Mouse (Mus musculus) thymus, adult 2 months (tissue): ENCODE data around the gene Exd2. TPM values are rescaled to one million over a fixed set of nuclear protein-coding genes. Genes with fewer than 3 reads are reported as not detected.
"Not testable (repeated sequence)": the region's sequence is repeated elsewhere in the genome, so short reads cannot be mapped to it uniquely, and the experiment has no call there.

Source experiments
- DNase-seq: peaks from one replicate; pipeline ENCODE4 v3.0.0; 2021
- H3K27ac ChIP-seq: fragments of 200-500 bp; 2 replicates; pipeline ENCODE4 v1.5.1; 2012; ENCODE audit warnings: low read length, control low read depth; ENCODE audit not compliant: control insufficient read depth, insufficient read depth
- H3K27me3 ChIP-seq: fragments of 200-500 bp; 2 replicates; pipeline ENCODE4 v1.6.1; 2012; ENCODE audit warnings: mild to moderate bottlenecking, low read length, moderate library complexity, mixed read lengths; ENCODE audit not compliant: control insufficient read depth, insufficient read depth
- H3K36me3 ChIP-seq: fragments of 200-500 bp; 2 replicates; pipeline ENCODE4 v1.6.1; 2012; ENCODE audit warnings: mild to moderate bottlenecking, low read length, moderate library complexity; ENCODE audit not compliant: control insufficient read depth, insufficient read depth
- H3K4me1 ChIP-seq: fragments of 200-500 bp; replicated peaks from 2 replicates; pipeline ENCODE4 v1.6.1; 2012; ENCODE audit warnings: low read length; ENCODE audit not compliant: control insufficient read depth, insufficient read depth
- H3K4me3 ChIP-seq: fragments of 200-500 bp; 2 replicates; pipeline ENCODE4 v1.5.1; 2012; ENCODE audit warnings: mild to moderate bottlenecking, low read length, control low read depth, moderate library complexity; ENCODE audit not compliant: control insufficient read depth, insufficient read depth
- CTCF ChIP-seq: fragments of 200-500 bp; IDR thresholded peaks from 2 replicates; pipeline ENCODE4 v1.5.1; 2012; ENCODE audit warnings: mild to moderate bottlenecking, control low read depth, low read length, moderate library complexity, borderline replicate concordance; ENCODE audit not compliant: control insufficient read depth, poor library complexity, insufficient read depth; ENCODE audit errors: extremely low read depth
- POLR2A ChIP-seq: fragments of 200-500 bp; IDR thresholded peaks from 2 replicates; pipeline ENCODE4 v1.6.1; 2012; ENCODE audit warnings: mild to moderate bottlenecking, low read length, control low read depth, moderate library complexity; ENCODE audit not compliant: control insufficient read depth, poor library complexity, insufficient read depth; ENCODE audit errors: extremely low read depth
- WGBS: fragments of 180-500 bp; shearing (Covaris S2); methylation state at CpG from one replicate; pipeline ENCODE4 v1.1.7; 2018; 5-methylcytosine and 5-hydroxymethylcytosine counted together
- polyA plus RNA-seq: library from polyadenylated mRNA; depleted of rRNA; stranded (reverse); fragments of >200 nt; gene quantifications from 2 replicates; pipeline ENCODE4 v1.2.3, GENCODE M21; 2012

Gene Exd2
- polyA plus RNA-seq, 1 experiment: 19.6 TPM

GRCm38 (mm10) chr12:80458033-80458432, 4.9 kb upstream of the Exd2 start:
- no peaks in the 10 kb centered on the region for H3K36me3 ChIP-seq
- no peak overlapping the region for H3K4me3 ChIP-seq
- H3K4me1 ChIP-seq: no peaks in the 10 kb centered on the region; the same call in 1 of the 2 replicates
- no peaks in the 10 kb centered on the region for H3K27me3 ChIP-seq
- H3K27ac ChIP-seq: no peak overlapping the region
- TF ChIP-seq CTCF (no peak), POLR2A (no peak)
- DNase-seq: no peak
- 87% methylated on average over 5 of the region's 5 CpGs for WGBS

DNA sequence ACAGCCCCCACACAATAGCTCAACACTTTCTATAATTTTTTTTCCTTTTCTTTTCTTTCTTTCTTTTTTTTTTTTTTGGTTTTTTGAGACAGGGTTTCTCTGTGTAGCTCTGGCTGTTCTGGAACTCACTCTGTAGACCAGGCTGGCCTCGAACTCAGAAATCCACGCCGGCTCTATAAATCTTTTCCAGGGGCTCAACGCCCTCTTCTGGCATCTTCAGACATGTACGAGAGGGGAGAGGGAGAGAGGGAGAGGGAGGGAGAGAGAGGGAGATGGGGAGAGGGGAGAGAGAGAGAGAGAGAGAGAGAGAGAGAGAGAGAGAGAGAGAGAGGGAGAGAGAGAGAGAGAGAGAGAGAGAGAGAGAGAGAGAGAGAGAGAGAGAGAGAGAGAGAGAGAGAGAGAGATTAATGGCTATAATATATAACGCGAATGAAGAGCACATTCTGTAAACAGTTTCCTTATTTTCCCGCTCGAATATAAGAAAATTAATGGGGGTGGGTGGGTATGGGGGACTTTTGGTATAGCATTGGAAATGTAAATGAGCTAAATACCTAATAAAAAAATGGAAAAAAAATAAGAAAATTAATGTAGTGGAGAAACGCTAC, 501 bp upstream of the Exd2 start:
- not testable (repeated sequence) for H3K4me3 ChIP-seq

GRCm38 (mm10) chr12:80463666-80464269, 873 bp downstream of the Exd2 start:
- H3K27me3 ChIP-seq: no peaks in the 10 kb centered on the region
- H3K4me3 ChIP-seq: peak overlapping the region; percentile 67
- no peak for DNase-seq
- no peak overlapping the region for H3K27ac ChIP-seq
- whole genome bisulfite sequencing: 33% methylated on average over 17 of the region's 17 CpGs
- TF ChIP-seq POLR2A (no peak), CTCF (no peak)
- H3K36me3 ChIP-seq: no peaks in the 10 kb centered on the region
- peaks cover 4% of the 10 kb centered on the region; the same call in 1 of the 2 replicates for H3K4me1 ChIP-seq

More for the DNA sequence above, 501 bp upstream of the Exd2 start:
- peak; percentile 8 for DNase-seq
- not testable (repeated sequence) for H3K4me1 ChIP-seq, H3K36me3 ChIP-seq, H3K27ac ChIP-seq, H3K27me3 ChIP-seq
- WGBS: 5% methylated on average over 10 of the region's 10 CpGs

GRCm38 (mm10) chr12:80470206-80470605, 7.3 kb downstream of the Exd2 start:
- no peaks in the 10 kb centered on the region for H3K36me3 ChIP-seq
- TF ChIP-seq POLR2A (no peak), CTCF (no peak)
- H3K27ac ChIP-seq: no peak overlapping the region
- WGBS: 97% methylated on average over 2 of the region's 2 CpGs
- DNase-seq: no peak
- no peaks in the 10 kb centered on the region for H3K27me3 ChIP-seq
- no peaks in the 10 kb centered on the region for H3K4me1 ChIP-seq
- H3K4me3 ChIP-seq: no peak overlapping the region

DNA sequence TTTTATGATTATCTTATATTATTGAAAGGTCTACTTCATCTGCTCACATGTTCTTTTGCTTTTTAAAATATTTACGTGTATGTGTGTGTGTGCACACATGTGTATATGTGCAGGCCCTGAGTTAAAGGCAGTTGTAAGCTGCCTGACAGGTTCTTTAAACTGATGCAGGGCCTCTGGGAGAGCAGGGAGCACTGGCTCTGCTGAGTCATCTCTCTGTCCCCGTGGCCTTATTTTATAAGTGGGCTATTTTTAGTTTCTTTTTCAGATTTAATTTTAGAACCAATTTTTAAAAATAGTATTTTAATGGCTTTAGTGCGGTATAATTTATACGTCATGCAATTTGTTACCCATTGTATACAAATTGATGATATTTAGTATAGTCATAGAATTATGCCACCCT, 9.0 kb downstream of the Exd2 start:
- H3K27me3 ChIP-seq: no peaks in the 10 kb centered on the region
- WGBS: 72% methylated on average over 4 of the region's 4 CpGs
- DNase-seq: no peak
- peaks cover 12% of the 10 kb centered on the region; the same call in 1 of the 2 replicates for H3K36me3 ChIP-seq
- TF ChIP-seq CTCF (no peak), POLR2A (no peak)
- H3K4me3 ChIP-seq: no peak overlapping the region
- H3K4me1 ChIP-seq: no peaks in the 10 kb centered on the region
- no peak overlapping the region for H3K27ac ChIP-seq

DNA sequence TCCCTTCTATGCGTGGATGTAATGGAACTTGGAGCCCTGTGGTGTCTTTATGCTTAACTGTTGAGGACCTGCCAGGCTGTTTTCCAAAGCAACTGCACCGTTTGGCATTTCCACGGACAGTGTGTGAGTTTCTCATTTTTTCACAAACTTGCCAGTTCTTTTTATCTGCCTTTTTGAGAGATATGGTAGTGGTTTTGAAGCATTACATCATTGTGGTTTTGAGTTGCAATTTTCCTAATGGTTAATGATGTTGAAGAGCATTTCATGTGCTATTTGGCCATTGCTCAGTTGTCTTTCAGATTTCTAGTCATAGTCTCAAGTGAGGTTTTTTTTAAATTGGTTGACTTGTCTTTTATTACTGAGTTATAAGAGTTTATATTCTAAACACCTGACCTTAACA, 10.8 kb downstream of the Exd2 start:
- TF ChIP-seq POLR2A (no peak), CTCF (no peak)
- H3K27me3 ChIP-seq: no peaks in the 10 kb centered on the region
- peaks cover 15% of the 10 kb centered on the region; the same call in 1 of the 2 replicates for H3K36me3 ChIP-seq
- H3K4me1 ChIP-seq: no peaks in the 10 kb centered on the region
- H3K27ac ChIP-seq: no peak overlapping the region
- no peak for DNase-seq
- 76% methylated on average over 3 of the region's 3 CpGs for WGBS
- no peak overlapping the region for H3K4me3 ChIP-seq

DNA sequence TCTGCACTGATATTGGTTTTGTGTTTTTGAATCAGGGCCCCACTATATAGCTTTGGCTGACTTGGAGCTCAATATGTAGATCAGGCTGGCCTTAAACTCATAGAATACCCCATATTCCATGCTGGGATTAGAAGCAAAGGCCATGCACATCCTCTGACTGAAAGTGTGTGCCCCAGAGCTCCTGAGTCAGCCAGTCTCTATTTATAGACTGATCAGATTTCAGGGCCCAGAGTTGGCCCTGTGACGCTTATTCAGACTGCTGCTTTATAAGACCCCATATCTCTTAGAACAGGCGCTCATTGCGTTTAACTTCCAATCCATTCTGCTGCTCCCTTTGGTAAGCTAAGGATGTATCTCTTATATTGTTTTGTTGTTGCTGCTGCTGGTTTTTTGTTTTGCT, 17.1 kb downstream of the Exd2 start:
- no peak for DNase-seq
- H3K4me3 ChIP-seq: no peak overlapping the region
- peaks cover 19% of the 10 kb centered on the region; the same call in 1 of the 2 replicates for H3K36me3 ChIP-seq
- H3K27ac ChIP-seq: no peak overlapping the region
- 96% methylated on average over 3 of the region's 3 CpGs for WGBS
- TF ChIP-seq CTCF (no peak), POLR2A (no peak)
- H3K27me3 ChIP-seq: no peaks in the 10 kb centered on the region
- no peaks in the 10 kb centered on the region for H3K4me1 ChIP-seq
